Mouse (Mus musculus): ENCODE data around the gene Rcbtb1.

DNA sequence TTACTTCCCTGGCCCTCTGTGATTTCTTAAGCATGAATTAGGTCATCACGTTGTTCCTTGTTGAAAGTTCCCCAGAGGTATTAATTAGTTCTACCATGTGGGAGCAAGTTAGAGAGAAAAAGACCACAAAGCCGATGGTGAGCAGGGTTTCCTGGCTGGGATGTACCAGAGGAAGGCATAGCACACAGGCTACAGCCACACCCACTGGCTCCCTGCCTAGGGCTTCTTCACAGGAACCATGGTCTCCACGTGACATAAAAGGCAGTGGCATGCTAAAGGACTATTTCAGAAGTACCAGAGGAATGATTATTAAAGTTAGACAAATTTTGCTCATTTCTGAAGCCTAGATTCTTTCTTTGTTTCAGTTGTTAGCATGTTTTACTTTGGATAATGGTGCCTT is 18.2 kb downstream of the Rcbtb1 start:
- no peak for TF ChIP-seq POLR2A (IDR thresholded peaks at IDR 0.05; ENCODE audit: borderline replicate concordance, extremely low read depth, insufficient read depth, insufficient read length, poor library complexity, severe bottlenecking)
- no peak for TF ChIP-seq CTCF (IDR thresholded peaks at IDR 0.05; ENCODE audit: borderline replicate concordance, extremely low read depth, insufficient read depth, insufficient read length)

All from brain, embryonic 14.5 days (tissue).